Mouse (Mus musculus) kidney, postnatal 0 days (tissue): Measurements from ENCODE around the gene Tdp2. TPM values are rescaled to one million over a fixed set of nuclear protein-coding genes. Genes with fewer than 3 reads are reported as not detected.

Source experiments
- ATAC-seq: fragments of 200-750 bp; cut with Nextera tagmentation; replicated peaks from 2 replicates; pipeline ENCODE4 v1.8.0; 2017; ENCODE audit warnings: low read depth, moderate number of reproducible peaks, moderate TSS enrichment, moderate library complexity; ENCODE audit not compliant: low FRiP score
- DNase-seq: peaks from one replicate; pipeline ENCODE4 v3.0.0-alpha.2; 2016; ENCODE audit warnings: low spot score
- H3K27ac ChIP-seq: fragments of 300-500 bp; sonication (generic); 2 replicates; pipeline ENCODE4 v1.5.1; 2014; ENCODE audit warnings: mild to moderate bottlenecking
- H3K27me3 ChIP-seq: fragments of 300-500 bp; sonication (generic); 2 replicates; pipeline ENCODE4 v1.6.1; 2014; ENCODE audit warnings: low read length, mixed read lengths; ENCODE audit not compliant: insufficient read depth
- H3K36me3 ChIP-seq: fragments of 300-500 bp; sonication (generic); 2 replicates; pipeline ENCODE4 v1.6.1; 2014; ENCODE audit warnings: low read length, mixed read lengths; ENCODE audit not compliant: insufficient read depth
- H3K4me1 ChIP-seq: fragments of 300-500 bp; sonication (generic); replicated peaks from 2 replicates; pipeline ENCODE4 v1.6.1; 2014; ENCODE audit warnings: antibody characterized with exemption, low read length, mixed read lengths; ENCODE audit not compliant: insufficient read depth
- H3K4me2 ChIP-seq: fragments of 300-500 bp; sonication (generic); 2 replicates; pipeline ENCODE4 v1.6.1; 2014; ENCODE audit warnings: mild to moderate bottlenecking, low read length, moderate library complexity, mixed read lengths
- H3K4me3 ChIP-seq: fragments of 300-500 bp; sonication (generic); replicated peaks from 2 replicates; pipeline ENCODE4 v1.5.1; 2014; ENCODE audit warnings: low read depth, low read length
- H3K9ac ChIP-seq: fragments of 300-500 bp; sonication (generic); 2 replicates; pipeline ENCODE4 v1.6.1; 2014; ENCODE audit warnings: low read depth, low read length
- H3K9me3 ChIP-seq: fragments of 300-500 bp; sonication (generic); replicated peaks from 2 replicates; pipeline ENCODE4 v1.6.1; 2016; ENCODE audit warnings: low read length, inconsistent platforms, mixed read lengths
- CTCF ChIP-seq: IDR thresholded peaks from 2 replicates; pipeline ENCODE4 v1.5.1; 2016; ENCODE audit warnings: antibody characterized with exemption, low read depth, mild to moderate bottlenecking, moderate library complexity
- WGBS: fragments of 180-500 bp; shearing (Covaris S2); extraction: QIAGEN DNeasy Blood & Tissue Kit; methylation state at CpG from one replicate; pipeline ENCODE4 v1.1.7; 2014; 5-methylcytosine and 5-hydroxymethylcytosine counted together
- polyA plus RNA-seq: library from polyadenylated mRNA; unstranded; fragments of >200 nt; fragmentation: Nextera tagmentation; extraction: Ambion mirVana; gene quantifications from 2 replicates; pipeline ENCODE4 v1.2.1, GENCODE M21; 2015

Gene Tdp2
- polyA plus RNA-seq = 50.8 and 51.8 TPM in 2 replicates

DNA sequence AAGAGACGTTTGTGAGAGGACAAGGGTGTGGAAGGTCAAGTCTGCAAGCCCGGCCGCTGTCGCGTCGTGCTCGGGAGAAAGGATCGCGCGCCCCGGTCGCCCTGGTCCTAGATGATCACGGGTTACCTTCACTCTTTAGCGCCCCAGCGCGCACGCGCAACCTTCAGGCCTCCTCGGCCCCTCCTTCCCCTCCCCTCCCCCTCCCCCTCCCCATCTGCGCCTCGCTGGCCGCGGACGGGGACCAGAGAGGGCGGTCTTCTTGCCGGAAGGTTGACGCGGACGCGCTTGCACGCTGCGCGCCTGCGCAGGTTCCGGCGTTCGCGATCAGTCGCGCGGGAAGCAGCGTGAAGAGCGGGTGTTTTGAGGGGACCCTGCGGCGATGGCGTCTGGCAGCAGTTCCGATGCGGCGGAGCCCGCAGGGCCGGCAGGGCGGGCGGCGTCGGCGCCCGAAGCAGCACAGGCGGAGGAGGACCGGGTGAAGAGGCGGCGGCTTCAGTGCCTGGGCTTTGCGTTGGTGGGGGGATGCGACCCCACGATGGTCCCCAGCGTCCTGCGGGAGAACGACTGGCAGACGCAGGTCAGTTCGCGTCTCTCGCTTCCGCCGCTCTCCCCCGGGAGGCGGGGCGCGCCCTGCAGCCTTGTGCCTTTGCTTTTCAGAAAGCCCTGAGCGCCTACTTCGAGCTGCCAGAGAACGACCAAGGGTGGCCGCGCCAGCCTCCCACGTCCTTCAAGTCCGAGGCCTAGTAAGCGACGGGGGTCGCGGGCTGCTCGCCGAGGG is at the start of gene Tdp2, which contains the start of gene Acot13:
TSS of gene Tdp2 (plus strand) at position 327 of the 778 bp plus-strand sequence.
TSS of gene Acot13 (minus strand) at position 188 of the 778 bp plus-strand sequence.
- peak; percentile 27; the same call in 1 of the 2 replicates for TF ChIP-seq CTCF
- peak within 1 kb of the TSS; percentile 94 for H3K9ac ChIP-seq
- peak within 1 kb of the TSS; percentile 74 for H3K4me2 ChIP-seq
- H3K4me3 ChIP-seq = peak within 1 kb of the TSS; percentile 91
- peaks cover 8% of the 10 kb centered on the region for H3K4me1 ChIP-seq
- no peaks in the 10 kb centered on the region for H3K36me3 ChIP-seq
- H3K9me3 ChIP-seq = no peaks in the 10 kb centered on the region
- peak within 1 kb of the TSS; percentile 94 for H3K27ac ChIP-seq
- H3K27me3 ChIP-seq = no peaks in the 10 kb centered on the region
- DNase-seq (peak; percentile 96), ATAC-seq (peak; percentile 95)
- WGBS = under 1% methylated on average over 86 of the region's 90 CpGs

DNA sequence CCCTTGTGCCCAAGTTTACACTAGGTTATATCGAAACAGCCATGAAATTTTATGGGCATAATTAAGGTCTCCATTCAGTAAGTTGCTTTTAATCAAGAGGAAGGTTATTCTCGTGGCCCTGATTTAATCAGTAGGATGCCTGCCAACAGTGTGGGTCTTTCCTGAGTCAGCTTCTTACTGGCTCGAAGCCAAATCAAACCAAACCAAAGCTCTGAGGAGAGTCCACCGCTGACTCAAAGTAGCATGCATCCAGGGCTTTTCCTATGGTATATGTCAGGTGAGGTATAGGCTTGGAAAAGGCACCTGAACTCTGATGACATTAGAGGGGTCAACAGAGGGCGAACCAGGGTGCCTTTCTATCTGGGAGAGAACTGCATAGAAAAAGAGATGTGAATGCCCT is 49.6 kb upstream of the Tdp2 start:
- no peaks in the 10 kb centered on the region for H3K9me3 ChIP-seq
- H3K36me3 ChIP-seq = no peaks in the 10 kb centered on the region
- no peak overlapping the region for H3K9ac ChIP-seq
- no peak overlapping the region for H3K27ac ChIP-seq
- WGBS = 44% methylated on average over 5 of the region's 5 CpGs
- H3K27me3 ChIP-seq = no peaks in the 10 kb centered on the region
- no peaks in the 10 kb centered on the region; the same call in 1 of the 2 replicates for H3K4me1 ChIP-seq
- TF ChIP-seq CTCF = no peak
- no peak for ATAC-seq
- H3K4me2 ChIP-seq = no peak overlapping the region
- no peak for DNase-seq
- no peak overlapping the region for H3K4me3 ChIP-seq

DNA sequence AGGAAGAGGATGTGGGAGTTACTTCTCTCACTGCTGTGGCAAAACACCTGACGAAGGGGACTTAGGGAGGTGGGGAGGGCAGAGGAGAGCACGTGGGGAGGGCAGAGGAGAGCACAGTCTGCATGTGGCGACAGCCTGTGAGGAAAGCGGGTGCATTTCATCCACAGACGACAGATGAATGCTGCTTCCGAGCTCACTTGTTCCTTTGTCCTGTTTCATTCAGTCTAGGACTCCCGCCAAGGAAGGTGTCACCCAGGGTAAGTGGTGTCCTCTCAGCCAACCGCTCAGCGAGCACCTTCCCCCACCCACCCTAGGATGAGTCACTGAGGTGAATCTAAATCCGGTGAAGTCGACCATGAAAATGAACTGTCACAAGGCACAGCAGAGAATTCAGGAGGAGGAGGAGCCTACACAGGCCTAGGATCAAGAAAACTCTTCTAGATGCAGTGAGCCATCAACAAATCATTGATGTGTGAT is 45.4 kb upstream of the Tdp2 start:
- no peak for TF ChIP-seq CTCF
- DNase-seq = peak; percentile 66
- Histone ChIP-seq H3K27me3 (no peaks in the 10 kb centered on the region), H3K4me3 (no peak overlapping the region), H3K9me3 (no peaks in the 10 kb centered on the region), H3K4me1 (no peaks in the 10 kb centered on the region; the same call in 1 of the 2 replicates), H3K36me3 (no peaks in the 10 kb centered on the region), H3K9ac (no peak overlapping the region), H3K4me2 (no peak overlapping the region; the same call in 1 of the 2 replicates), H3K27ac (no peak overlapping the region)
- WGBS = 40% methylated on average over 11 of the region's 11 CpGs
- peak; percentile 91 for ATAC-seq

DNA sequence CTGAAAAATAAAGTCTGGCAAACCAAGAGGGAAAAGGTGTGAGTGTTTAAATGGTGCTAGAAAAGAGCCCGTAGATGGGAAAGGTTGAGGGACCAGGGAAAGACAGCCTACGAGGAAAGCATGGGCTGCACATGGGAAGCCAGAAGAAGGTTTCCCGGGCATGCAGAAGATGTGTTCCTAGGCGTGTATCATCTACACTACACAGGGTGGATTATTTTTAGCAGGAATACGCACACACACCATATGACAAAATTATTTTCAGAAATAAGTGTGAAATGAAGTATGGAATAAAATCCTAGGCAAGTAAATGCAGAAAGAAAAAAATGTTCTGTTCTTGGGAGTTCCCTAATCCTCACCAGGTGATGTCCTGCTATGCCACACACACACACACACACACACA is 44.0 kb upstream of the Tdp2 start:
- H3K27ac ChIP-seq = no peak overlapping the region
- no peak overlapping the region for H3K9ac ChIP-seq
- H3K4me1 ChIP-seq = no peaks in the 10 kb centered on the region
- whole genome bisulfite sequencing = 93% methylated on average over 5 of the region's 5 CpGs
- no peak for ATAC-seq
- no peak overlapping the region for H3K4me3 ChIP-seq
- H3K4me2 ChIP-seq = no peak overlapping the region
- DNase-seq = no peak
- no peak for TF ChIP-seq CTCF
- no peaks in the 10 kb centered on the region for H3K27me3 ChIP-seq
- H3K36me3 ChIP-seq = no peaks in the 10 kb centered on the region
- H3K9me3 ChIP-seq = no peaks in the 10 kb centered on the region

DNA sequence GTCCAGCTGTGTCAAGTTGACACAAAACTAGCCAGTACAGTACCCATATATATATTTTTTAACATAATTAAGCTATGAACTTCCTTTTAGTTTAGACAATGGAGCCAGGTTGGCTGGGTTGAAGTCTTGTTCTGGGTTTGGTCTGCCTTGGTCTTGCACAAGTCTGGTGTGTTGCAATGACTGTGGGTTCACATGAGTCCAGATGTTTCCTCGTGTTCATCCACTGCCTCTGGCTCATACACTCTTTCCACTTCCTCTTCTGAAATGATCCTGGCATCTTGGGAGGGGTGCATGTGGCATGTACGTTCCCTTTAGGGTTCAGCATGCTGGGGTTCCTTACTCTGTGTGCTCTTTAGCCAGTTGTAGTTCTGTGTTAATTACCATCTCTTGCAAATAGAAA is 40.1 kb upstream of the Tdp2 start:
- Histone ChIP-seq H3K9ac (no peak overlapping the region), H3K4me3 (no peak overlapping the region), H3K4me1 (no peaks in the 10 kb centered on the region), H3K27me3 (no peaks in the 10 kb centered on the region), H3K9me3 (no peaks in the 10 kb centered on the region), H3K27ac (no peak overlapping the region), H3K36me3 (no peaks in the 10 kb centered on the region), H3K4me2 (no peak overlapping the region)
- TF ChIP-seq CTCF = no peak
- WGBS = 76% methylated on average over 2 of the region's 2 CpGs
- ATAC-seq (no peak), DNase-seq (no peak)

DNA sequence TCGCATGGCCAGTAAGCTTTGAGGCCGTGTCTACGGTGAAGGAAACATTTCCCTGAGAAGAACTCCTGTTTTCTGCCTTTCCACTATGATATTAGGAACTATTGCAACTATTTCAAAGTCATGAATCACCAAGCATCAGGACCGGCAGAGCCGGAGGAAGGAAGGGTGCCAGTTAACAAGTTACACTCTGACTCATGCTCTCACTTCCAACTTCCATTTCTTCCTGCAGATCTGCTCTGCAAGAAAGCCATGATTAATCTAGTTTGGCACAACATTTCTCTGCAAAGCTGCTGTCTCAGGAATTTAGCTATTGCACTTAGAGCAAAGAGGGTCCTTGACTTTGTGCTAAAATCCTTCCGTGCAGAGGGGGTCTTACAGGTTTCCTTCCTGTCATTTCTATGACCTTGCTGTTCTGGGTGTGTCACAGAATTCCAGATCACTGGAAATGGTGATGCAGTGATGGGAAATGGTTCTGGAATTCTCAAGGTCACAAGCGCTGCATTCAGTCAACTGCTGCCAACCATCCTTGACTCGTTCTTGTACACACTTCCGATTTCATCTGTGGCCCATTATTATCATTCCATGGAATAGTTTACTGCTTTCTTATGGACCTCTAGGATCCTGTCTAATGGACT is 39.0 kb upstream of the Tdp2 start:
- no peak for DNase-seq
- H3K9me3 ChIP-seq = no peaks in the 10 kb centered on the region
- WGBS = 71% methylated on average over 9 of the region's 9 CpGs
- no peaks in the 10 kb centered on the region for H3K36me3 ChIP-seq
- H3K4me2 ChIP-seq = no peak overlapping the region
- ATAC-seq = no peak
- H3K9ac ChIP-seq = no peak overlapping the region
- H3K27ac ChIP-seq = no peak overlapping the region
- no peak overlapping the region for H3K4me3 ChIP-seq
- H3K4me1 ChIP-seq = no peaks in the 10 kb centered on the region
- H3K27me3 ChIP-seq = no peaks in the 10 kb centered on the region
- no peak for TF ChIP-seq CTCF
